Mouse (Mus musculus) kidney, postnatal 4 days (tissue): ENCODE data around the gene Pcca.

ENCODE experiments used
- DNase-seq, 2 experiments: peaks; one replicate each; pipeline ENCODE4 v3.0.0; 2021; ENCODE audit warnings: mixed read lengths in 2 of 2

Pcca gene

GRCm38 (mm10) chr14:122649336-122649950 is 115.3 kb downstream of the Pcca start:
- DNase-seq = no peak

- no peak for DNase-seq
Observed at GRCm38 (mm10) chr14:122651681-122652080, 117.6 kb downstream of the Pcca start.

DNA sequence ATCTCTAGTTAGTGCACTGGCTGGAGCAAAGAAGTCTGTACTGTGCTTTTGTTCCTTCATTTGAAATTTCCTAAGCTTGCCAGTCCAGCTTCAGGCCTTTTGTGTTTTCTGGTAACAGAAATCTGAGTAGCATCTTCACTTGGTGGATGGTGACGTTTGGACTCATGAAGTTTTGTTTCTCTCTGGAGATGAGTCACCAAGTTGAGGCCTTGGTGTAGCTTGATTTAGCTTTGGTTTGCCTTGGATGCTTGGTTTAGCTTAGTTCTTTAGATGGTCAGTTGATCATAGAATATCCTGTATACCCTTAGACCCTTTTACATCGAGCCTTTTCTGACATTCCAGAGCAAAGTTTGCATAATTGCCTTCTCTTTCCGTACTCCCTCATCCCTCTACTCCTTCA is 141.5 kb downstream of the Pcca start:
- no peak for DNase-seq

DNA sequence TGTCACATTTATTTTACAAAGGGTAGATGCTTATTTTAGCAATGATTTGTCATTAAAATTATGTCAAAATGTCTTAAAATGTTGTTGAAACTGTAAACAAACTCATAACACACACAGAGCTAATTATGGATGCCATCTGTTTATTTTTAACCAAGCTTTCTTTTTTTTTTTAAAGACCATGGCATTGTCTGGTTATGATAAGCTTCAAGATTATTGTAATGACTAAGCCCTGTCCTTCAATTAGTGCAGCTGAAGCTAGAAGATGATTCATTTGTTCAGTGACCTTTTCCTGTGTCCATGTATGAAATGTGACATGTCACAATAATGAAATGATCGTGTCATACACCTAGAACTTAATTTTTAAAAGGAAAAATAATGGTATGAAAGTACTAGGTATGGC is 149.5 kb downstream of the Pcca start:
- DNase-seq = no peak

DNA sequence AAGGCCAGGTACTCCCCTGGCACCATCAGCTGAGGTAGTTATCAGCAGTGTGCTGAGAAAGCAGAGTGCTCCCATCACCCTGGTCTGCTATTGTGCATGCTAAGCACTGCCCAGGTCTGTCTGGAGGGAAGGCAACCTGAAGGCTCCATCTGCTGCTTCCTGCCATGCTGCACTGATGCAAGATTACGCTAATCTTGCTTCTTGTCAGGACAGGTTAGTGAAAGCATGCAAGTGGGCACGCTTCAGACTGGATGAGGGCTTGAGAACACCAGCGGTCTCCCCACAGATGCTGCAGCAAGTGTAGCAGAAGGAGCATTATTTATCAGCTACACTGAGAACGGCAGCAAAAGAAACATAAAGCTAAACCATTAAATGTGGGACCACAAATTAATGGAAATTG is 150.1 kb downstream of the Pcca start:
- DNase-seq = no peak

- no peak for DNase-seq
Observed at GRCm38 (mm10) chr14:122684811-122685210, 150.7 kb downstream of the Pcca start.

DNA sequence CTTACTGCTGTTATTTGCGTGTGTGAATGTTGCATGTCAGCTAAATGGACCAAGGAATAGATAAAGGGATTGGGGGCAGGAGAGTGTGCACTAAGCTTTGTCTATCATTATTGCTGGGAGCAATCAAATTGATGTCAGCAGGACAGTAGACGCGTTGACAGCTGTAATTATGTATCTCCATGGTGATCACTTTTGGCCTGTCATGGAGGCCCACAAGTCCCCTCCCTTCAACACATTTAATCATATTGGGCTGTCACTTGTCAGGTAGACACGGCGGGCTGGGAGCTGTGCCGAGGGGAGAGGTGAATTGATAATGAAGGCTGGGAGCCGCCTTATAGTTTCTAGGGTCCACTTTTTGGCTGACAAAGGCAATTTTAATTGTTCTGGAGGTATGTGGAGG is 153.3 kb downstream of the Pcca start:
- no peak for DNase-seq

DNA sequence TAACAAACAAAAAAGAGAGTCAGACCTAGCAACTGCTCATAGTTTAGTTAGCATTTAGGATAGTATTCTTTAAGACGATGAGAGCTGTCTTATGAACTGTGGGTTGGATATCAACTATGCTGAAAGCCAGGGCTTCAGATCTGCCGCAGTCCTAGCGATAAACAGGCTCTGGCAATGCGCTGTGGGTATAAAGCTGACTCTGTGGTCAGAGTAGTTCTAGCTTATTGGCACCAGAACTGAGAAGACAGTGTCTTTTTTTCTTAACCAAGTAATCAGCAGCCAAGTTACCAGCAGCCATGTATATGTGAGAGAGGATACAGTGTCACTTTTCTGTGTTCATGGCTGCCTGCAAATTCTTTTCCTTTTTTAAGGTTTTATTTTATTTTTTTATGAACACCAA is 154.3 kb downstream of the Pcca start:
- no peak for DNase-seq

DNA sequence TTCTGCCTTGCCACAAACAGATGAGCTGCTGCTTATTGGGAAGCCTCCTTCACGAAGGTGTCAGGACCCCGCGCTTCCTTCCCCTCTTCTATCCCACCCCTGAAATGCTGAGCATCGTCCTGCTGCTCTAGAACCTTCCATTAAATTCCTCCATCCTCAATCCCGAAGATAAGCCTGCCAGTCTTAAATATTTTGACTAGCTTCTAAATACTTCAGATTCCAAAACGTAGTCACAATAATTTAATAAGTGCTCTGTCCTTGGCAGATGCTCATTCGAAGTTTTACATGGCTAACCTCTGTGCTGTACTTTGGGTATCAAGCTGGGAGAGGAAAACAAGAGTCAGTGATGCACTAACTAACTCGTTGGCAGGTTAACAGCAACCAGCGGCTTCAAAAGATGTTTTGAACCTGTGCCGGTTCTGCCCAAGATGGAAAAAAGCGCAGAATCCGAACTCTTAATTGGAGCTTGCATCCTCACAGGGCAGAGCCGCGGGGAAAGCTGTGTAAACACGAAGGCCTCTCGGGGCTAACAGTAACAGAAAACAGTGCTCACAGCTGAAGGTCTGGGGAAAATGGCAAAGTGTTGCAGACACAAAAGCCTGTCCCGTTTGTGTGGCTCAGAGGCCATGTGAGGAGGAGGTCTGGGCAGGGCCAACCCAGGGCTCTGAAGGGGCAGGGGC is 155.2 kb downstream of the Pcca start:
- no peak for DNase-seq

GRCm38 (mm10) chr14:122691555-122691954 is 157.4 kb downstream of the Pcca start:
- DNase-seq = no peak

DNA sequence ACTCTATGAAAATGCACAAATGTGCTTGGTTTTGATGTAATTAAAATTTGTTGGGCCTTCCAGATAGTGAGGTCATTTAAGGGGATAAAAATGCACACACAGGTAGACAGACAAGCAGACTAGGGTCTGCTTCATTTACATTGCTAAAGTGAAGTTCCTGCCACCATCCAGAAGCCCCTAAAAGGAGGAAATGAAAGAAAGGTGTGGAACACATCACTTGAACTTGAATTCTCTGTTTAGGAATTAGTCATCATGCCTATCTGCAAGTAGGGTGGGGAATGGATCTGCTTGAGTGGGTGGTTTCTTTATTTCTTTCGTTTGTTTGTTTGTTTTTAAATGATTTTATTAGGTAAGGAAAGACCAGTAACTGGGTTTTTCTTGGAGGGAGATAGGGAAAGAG is 166.2 kb downstream of the Pcca start:
- no peak for DNase-seq

DNA sequence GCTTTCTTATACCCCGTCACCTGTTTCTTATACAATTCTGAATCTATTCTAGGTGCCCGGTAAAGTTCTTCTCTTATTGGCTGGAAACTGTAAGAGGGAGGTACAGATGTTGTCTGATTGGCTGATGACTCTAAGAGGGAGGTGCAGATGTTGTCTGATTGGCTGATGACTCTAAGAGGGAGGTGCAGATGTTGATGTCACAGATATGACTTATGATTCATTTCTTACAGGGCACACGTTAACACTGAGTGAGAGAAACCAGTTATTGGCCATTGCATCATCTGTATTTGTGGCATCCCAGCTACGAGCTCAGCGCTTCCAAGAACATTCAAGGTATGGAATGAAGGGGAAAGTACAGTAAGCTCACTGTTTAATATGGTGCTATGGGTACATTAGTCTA is 179.7 kb downstream of the Pcca start:
- no peak for DNase-seq

DNA sequence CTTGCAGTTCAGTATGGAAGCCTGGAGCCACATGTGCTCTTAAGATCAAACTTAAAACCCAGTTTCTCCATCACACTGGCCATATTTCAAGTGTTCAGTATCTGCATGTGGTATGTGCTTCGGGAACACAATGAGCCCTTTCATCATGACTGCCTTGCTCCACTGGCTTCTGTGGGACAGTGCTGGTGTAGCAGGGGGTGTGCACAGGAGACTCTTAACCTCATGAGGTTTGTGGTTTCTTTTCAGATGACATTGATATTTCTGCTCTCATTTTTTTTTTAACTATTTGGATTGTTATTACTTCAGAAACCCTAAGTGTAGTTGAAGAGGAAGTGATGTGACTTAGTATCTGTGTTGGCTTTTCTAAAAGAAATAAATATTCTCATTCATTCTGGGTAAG is 180.8 kb downstream of the Pcca start:
- no peak for DNase-seq

- DNase-seq = no peak
Observed at GRCm38 (mm10) chr14:122716057-122716456, 181.9 kb downstream of the Pcca start.

- no peak for DNase-seq
Observed at GRCm38 (mm10) chr14:122719496-122720080, 185.5 kb downstream of the Pcca start.

DNA sequence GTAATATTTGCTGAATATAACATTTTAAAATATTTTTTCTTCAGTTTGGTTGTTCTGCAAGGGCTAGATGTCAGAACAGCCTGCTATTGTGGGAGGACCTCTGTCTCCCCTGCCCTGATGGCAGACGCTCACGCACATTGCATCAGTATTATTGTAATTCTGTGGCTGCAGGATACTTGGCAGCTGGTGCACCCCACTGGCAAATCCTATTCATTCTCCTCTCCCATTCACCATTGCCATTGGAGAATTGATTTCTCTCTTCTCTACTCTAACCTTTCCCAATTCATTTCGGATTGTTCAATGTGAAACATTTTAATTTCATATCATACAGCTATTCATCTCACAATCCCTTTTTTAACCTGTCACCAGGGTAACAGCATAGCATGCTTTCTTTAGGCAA is 186.9 kb downstream of the Pcca start:
- no peak for DNase-seq

- DNase-seq = no peak
Observed at GRCm38 (mm10) chr14:122721750-122722149, 187.6 kb downstream of the Pcca start.

DNA sequence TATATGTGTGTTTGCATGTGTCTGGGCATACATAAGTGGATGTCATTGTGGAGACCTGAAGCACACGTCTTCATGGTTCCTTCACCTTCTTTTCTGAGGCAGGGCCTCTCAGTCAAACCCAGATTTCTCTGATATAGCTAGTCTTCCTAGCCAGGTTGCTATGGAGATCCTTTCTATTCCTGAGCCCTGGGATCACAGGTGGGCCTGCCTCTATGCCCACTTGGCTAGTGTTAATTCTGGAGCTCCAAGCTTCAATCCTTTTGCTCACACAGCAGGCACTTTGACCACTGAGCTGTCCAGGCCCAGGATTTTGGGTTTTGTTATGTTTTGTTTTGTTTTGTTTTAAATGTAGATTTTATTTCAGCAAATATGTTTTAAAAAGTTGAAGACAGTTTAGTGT is 192.3 kb downstream of the Pcca start:
- DNase-seq = no peak

GRCm38 (mm10) chr14:122729431-122730073 is 195.4 kb downstream of the Pcca start:
- DNase-seq = no peak

DNA sequence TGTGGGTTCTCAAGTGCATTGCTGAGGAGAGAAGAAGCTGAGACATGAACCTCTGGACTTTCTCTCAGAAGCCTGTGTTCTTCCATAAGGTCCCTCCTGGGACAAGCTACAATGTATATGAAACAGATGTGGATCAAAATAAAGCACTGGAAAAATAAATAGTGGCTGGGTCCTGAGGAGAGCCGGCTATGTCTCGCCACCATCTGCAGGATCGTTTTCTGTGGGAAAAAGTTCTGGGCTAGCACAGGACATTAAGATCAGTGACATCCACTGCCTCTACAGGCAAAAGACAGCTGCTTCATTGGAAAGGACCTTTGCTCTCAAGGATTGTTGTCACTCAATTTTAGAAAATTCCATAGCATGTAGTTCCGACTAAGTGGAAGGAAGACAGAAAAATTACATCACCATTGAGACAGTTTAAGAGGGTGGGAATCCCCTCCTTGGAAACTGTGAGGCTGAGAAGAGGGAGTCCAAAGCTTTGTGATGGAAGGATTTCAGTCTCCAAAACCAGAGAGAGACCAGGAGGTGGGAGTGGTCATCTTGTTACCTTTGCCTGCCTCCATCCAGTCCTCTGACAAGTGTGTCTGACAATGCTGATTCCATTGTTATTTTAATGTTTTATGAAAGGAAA is 196.9 kb downstream of the Pcca start:
- no peak for DNase-seq

DNA sequence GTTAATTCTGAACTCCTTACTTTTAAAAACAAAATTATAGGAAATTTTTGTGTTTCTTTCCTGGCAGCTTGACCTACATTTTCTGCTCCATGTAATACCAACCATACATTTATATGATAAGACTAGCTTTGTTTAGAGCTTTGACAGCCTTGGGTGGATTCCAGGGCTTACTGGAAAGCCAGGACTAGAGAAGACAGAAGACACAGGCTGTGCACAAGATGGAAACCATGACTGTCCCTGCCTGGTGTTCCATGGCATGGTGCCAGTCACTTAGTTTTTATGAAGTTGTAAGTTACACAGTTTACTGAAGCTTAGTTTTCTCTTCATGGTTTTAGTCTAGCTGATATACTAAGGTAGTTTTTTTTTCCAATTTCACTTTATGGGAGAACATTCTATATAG is 202.7 kb downstream of the Pcca start:
- no peak for DNase-seq

GRCm38 (mm10) chr14:122747860-122748842 is 214.0 kb downstream of the Pcca start:
- DNase-seq = no peak
